Mouse (Mus musculus): Measurements from ENCODE around the gene Acsbg2. TPM values are rescaled to one million over a fixed set of nuclear protein-coding genes. Genes with fewer than 3 reads are reported as not detected.

Gene Acsbg2
- polyA plus RNA-seq, 1 experiment from 2014 or later: 0.06 TPM

DNA sequence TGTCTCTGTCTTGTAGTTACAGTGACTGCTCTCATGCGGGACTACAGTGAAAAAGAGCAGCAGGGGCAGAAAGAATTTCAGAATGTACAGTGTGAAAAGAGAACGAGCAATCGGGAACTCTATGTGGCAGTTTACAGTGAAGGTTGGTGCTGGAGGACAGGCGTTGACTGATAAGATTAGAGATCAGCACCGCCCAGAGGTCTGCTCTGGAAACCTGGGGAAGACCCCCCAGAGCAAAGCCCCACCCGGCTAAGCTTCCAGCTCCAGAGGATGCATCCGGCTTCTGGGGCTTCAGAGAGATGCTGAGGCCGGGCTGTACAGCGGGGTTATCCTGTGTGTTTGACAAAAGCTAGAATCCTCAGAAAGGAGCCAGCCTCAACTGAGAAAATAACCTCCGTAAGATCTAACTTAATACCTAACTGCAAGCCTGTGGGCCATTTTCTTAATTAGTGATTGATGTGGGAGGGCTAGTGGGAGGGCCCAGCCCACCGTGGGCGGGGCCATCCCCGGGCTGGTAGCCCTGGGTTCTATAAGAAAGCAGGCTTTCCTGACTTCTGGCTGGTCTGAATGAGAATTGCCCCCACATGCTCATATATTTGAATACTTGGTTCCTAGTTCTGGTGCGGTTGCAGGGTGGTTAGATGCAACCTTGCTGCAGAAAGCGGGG, 3.8 kb downstream of the Acsbg2 start:
- no peak overlapping the region for H3K27ac ChIP-seq
- H3K9me3 ChIP-seq: no peaks in the 10 kb centered on the region
- H3K4me2 ChIP-seq: no peak overlapping the region
- 0 out of 2 replicates have a peak, but pooled peaks cover 2% of the 10 kb centered on the region for H3K27me3 ChIP-seq
- H3K36me3 ChIP-seq: no peaks in the 10 kb centered on the region
- no peaks in the 10 kb centered on the region for H3K4me1 ChIP-seq (replicated peaks)
- no peak overlapping the region for H3K4me3 ChIP-seq
- H3K9ac ChIP-seq: no peak overlapping the region
- ATAC-seq (ENCODE audit: low FRiP score): no peak
- WGBS: 78% methylated on average over 15 of the region's 15 CpGs

DNA sequence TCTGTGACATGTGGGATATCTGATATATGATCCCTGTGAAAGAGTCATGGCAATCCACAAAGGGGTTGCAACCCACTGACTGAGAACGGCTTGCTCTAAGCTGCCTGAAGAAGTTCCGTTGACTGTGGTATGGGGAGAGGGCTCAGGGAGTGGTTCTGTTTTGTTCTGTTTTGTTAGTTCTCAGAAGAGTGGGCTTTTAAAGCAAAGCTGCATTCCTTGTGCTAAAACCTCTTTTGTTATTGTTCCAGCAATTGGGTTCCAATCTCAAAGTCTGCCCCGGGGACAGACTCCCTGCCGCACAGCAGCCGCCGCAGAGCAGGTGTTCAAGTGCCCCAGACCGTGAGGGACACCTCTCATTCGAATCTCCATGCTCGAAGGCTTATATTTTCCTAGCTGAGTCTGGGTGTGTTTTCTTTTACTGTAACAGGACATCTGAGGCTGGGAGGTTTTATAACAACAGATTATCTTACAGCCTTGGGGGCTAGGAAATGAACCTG, 4.7 kb downstream of the Acsbg2 start:
- no peaks in the 10 kb centered on the region for H3K9me3 ChIP-seq
- H3K36me3 ChIP-seq: no peaks in the 10 kb centered on the region
- no peak overlapping the region for H3K4me2 ChIP-seq
- H3K27ac ChIP-seq: no peak overlapping the region
- H3K4me3 ChIP-seq: no peak overlapping the region
- 58% methylated on average over 9 of the region's 9 CpGs for WGBS
- 0 out of 2 replicates have a peak, but pooled peaks cover 2% of the 10 kb centered on the region for H3K27me3 ChIP-seq
- ATAC-seq (ENCODE audit: low FRiP score): no peak
- no peaks in the 10 kb centered on the region for H3K4me1 ChIP-seq (replicated peaks)
- H3K9ac ChIP-seq: no peak overlapping the region

DNA sequence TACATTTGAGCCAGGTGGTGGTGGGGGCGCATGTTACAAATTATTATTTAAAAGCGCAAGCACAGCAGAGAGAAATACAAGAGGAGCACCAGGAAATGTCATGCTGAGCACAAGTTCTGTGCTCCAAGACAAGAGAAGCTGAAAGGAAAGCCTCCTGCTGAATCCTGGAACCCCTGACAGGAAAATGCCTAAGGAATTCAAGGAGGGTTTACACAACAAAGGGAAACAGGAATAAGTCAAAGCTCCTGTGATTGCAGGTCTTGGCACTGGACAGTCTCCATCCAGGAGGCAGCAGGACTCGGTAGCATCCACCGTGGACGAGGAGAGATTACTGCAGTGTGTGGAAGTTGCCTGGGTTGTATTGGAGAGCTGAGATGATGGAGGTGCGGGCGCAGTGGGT, 8.2 kb downstream of the Acsbg2 start:
- no peaks in the 10 kb centered on the region for H3K4me1 ChIP-seq (replicated peaks)
- no peaks in the 10 kb centered on the region for H3K27me3 ChIP-seq
- no peak for ATAC-seq (ENCODE audit: low FRiP score)
- no peak overlapping the region for H3K27ac ChIP-seq
- H3K4me3 ChIP-seq: no peak overlapping the region
- H3K9ac ChIP-seq: no peak overlapping the region
- no peaks in the 10 kb centered on the region for H3K36me3 ChIP-seq
- H3K9me3 ChIP-seq: no peaks in the 10 kb centered on the region
- no peak overlapping the region for H3K4me2 ChIP-seq
- 83% methylated on average over 7 of the region's 7 CpGs for WGBS

DNA sequence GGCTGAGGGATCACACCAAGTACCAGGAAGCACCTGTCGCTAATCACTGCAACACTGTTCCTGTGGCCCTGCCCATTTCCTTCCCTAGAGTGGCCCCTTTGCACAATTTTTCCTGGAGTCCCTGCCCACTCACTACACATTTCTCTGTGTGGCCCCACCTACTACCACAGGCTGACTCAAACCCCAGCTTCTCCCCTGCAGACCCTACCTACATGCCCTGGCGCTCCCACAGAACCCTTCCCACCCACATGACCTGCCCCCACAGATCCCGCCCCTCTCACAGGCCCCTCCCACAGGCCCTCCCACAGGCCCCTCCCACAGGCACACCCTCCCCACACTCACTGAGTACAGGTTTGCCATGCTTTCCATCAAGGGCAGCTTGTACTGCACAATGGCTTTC, 13.1 kb downstream of the Acsbg2 start:
- Histone ChIP-seq H3K9me3 (no peaks in the 10 kb centered on the region), H3K27me3 (no peaks in the 10 kb centered on the region), H3K4me1 (replicated peaks) (no peaks in the 10 kb centered on the region), H3K9ac (no peak overlapping the region), H3K27ac (no peak overlapping the region), H3K4me3 (no peak overlapping the region), H3K4me2 (no peak overlapping the region), H3K36me3 (no peaks in the 10 kb centered on the region)
- no peak for ATAC-seq (ENCODE audit: low FRiP score)
- WGBS: 60% methylated on average over 3 of the region's 3 CpGs

DNA sequence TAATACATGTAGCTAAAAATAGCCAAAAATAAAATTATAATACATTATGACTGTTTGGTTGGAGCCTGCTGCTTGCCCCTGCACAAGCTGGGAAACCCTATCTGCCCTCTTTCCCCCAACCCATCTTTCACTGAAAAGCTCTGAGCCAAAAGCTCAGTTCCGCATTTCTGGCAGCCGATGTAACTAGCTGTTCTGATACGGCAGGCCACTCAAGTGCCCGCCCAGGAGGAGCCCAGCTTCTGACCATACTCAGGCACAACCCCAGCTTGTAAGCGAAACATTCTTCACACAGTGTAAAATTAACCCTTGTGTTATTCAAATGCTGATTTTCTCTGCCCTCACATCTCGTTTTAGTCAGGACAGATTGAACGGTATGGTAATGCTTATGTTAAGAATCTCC, 15.3 kb downstream of the Acsbg2 start:
- Histone ChIP-seq H3K9ac (no peak overlapping the region), H3K4me2 (no peak overlapping the region), H3K27ac (no peak overlapping the region), H3K9me3 (no peaks in the 10 kb centered on the region), H3K4me3 (no peak overlapping the region), H3K36me3 (no peaks in the 10 kb centered on the region), H3K27me3 (0 out of 2 replicates have a peak, but pooled peaks cover 2% of the 10 kb centered on the region), H3K4me1 (replicated peaks) (no peaks in the 10 kb centered on the region)
- no peak for ATAC-seq (ENCODE audit: low FRiP score)
- 52% methylated on average over 7 of the region's 7 CpGs for WGBS

DNA sequence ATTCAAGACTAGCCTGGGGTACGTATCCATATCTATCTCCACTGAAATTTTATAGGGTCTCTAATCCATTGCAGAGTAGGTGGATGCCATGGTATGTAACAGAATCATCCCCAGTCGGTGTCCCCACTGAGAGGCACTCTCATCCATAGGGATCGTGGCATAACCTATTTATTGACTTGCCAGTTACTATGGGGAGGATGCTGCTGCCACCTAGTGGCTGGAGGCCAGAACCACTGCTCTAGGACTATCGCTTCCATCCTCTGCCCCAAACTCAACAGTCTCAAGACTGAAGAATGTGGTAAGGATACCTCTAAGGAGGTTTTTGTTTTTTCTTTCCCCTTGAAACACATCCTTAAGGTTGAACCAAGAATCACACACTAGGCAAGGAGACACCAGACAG, 16.0 kb downstream of the Acsbg2 start:
- Histone ChIP-seq H3K9me3 (no peaks in the 10 kb centered on the region), H3K9ac (no peak overlapping the region), H3K36me3 (no peaks in the 10 kb centered on the region), H3K4me1 (replicated peaks) (no peaks in the 10 kb centered on the region), H3K4me3 (no peak overlapping the region), H3K4me2 (no peak overlapping the region), H3K27me3 (0 out of 2 replicates have a peak, but pooled peaks cover 2% of the 10 kb centered on the region), H3K27ac (no peak overlapping the region)
- ATAC-seq (ENCODE audit: low FRiP score): no peak
- 49% methylated on average over 4 of the region's 4 CpGs for WGBS

DNA sequence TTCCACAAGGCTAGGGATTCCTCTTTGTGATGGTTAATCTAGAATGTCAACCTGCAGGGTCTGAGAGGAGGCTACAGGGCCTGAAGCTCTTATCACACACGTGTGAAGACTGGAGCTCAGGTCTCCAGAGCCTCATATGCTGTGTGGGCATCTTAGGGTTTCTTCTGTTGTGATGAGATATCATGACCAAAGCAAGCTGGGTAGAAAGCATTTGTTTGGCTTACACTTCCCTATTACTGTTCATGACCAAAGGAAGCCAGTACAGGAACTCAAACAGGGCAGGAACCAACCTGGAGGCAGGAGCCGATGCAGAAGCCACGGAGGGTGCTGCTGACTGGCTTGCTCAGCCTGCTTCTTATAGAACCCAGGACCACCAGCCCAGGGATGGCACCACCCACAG, 18.8 kb downstream of the Acsbg2 start:
- Histone ChIP-seq H3K27me3 (0 out of 2 replicates have a peak, but pooled peaks cover 2% of the 10 kb centered on the region), H3K36me3 (no peaks in the 10 kb centered on the region), H3K4me2 (no peak overlapping the region), H3K27ac (no peak overlapping the region), H3K4me3 (no peak overlapping the region), H3K4me1 (replicated peaks) (no peaks in the 10 kb centered on the region), H3K9ac (no peak overlapping the region), H3K9me3 (no peaks in the 10 kb centered on the region)
- WGBS: 79% methylated on average over 3 of the region's 3 CpGs
- no peak for ATAC-seq (ENCODE audit: low FRiP score)

DNA sequence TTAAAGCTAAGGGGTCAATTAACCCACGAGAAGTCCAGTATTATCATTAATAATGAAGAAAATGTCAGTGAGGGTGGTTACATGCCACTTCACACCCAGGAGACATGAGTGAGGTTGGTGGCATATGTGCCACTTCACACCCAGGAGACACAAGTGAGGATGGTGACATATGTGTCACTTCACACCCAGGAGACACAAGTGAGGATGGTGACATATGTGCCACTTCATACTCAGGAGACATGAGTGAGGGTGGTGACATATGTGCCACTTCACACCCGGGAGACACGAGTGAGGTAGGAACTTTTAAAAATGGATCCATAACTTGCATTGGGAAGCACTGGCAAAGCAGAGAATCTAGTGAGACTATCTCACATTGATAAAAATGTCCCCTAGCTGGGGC, 23.1 kb downstream of the Acsbg2 start:
- 81% methylated on average over 3 of the region's 3 CpGs for WGBS
- Histone ChIP-seq H3K9ac (no peak overlapping the region), H3K9me3 (no peaks in the 10 kb centered on the region), H3K27me3 (0 out of 2 replicates have a peak, but pooled peaks cover 2% of the 10 kb centered on the region), H3K4me1 (replicated peaks) (no peaks in the 10 kb centered on the region), H3K4me3 (no peak overlapping the region), H3K36me3 (no peaks in the 10 kb centered on the region), H3K4me2 (no peak overlapping the region), H3K27ac (no peak overlapping the region)
- no peak for ATAC-seq (ENCODE audit: low FRiP score)

DNA sequence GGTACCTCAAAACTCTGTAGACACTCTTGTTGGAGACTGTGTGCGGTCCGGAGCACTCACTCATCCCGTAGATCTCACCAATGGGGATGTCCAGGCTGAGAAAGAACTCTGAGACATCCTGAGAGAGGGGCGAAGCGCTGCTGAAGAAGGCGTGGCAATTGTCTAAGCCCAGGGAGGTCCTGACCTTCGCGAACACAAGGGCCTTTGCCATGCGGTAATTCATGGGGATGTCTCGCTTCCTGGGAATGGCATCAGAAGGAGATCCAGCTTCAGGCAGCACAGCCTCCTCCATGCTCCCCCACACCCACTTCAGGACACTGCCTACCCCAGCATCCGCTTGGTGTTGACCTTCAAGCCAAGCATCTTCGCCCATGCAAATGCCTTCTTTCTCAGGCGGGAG, 24.5 kb downstream of the Acsbg2 start:
- Histone ChIP-seq H3K4me3 (no peak overlapping the region), H3K27me3 (no peaks in the 10 kb centered on the region), H3K36me3 (no peaks in the 10 kb centered on the region), H3K4me1 (replicated peaks) (no peaks in the 10 kb centered on the region), H3K9me3 (no peaks in the 10 kb centered on the region), H3K9ac (no peak overlapping the region), H3K4me2 (no peak overlapping the region), H3K27ac (no peak overlapping the region)
- WGBS: 84% methylated on average over 13 of the region's 13 CpGs
- ATAC-seq (ENCODE audit: low FRiP score): no peak

DNA sequence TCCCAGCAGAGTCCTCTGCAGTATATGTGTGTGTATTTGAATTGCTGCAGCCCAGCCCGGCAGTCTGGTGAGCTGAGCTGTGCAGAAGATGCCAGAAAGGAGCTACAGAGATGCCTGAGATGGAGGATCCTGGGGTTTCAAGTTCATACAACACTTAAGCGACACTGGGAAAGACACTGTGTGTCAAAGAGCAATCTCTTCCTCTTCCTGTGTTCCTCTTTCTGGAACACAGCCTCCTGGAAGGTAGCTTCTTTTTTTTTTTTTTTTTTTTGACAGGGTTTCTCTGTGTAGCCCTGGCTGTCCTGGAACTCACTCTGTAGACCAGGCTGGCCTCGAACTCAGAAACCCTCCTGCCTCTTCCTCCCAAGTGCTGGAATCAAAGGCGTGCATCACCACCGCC, 25.5 kb downstream of the Acsbg2 start:
- no peak overlapping the region for H3K4me2 ChIP-seq
- 88% methylated on average over 5 of the region's 5 CpGs for WGBS
- no peaks in the 10 kb centered on the region for H3K9me3 ChIP-seq
- H3K27ac ChIP-seq: no peak overlapping the region
- H3K4me3 ChIP-seq: no peak overlapping the region
- H3K9ac ChIP-seq: no peak overlapping the region
- no peaks in the 10 kb centered on the region for H3K27me3 ChIP-seq
- no peaks in the 10 kb centered on the region for H3K36me3 ChIP-seq
- H3K4me1 ChIP-seq (replicated peaks): no peaks in the 10 kb centered on the region
- no peak for ATAC-seq (ENCODE audit: low FRiP score)

DNA sequence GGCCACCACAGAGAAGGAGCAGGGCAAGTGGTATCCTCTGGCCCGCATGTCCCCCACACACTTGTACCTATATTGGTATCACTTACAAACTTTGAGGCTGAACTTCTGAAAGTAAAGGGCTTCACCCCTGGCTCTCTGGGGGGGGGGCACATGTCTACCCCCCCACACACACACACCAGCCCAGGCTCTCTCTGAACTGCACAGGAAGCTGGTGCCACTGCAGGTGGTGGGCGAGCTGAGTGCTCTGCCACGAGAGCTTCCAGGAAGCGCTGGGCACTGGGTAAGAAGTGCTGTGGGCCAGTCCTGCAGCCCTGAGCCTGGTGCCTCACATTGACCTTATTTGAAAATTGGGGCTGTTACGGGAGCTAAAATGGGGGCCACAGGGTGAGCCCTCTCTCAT, 30.6 kb downstream of the Acsbg2 start:
- no peak overlapping the region for H3K9ac ChIP-seq
- no peak overlapping the region for H3K4me3 ChIP-seq
- ATAC-seq (ENCODE audit: low FRiP score): no peak
- H3K4me1 ChIP-seq (replicated peaks): no peaks in the 10 kb centered on the region
- H3K4me2 ChIP-seq: no peak overlapping the region
- no peaks in the 10 kb centered on the region for H3K9me3 ChIP-seq
- H3K27ac ChIP-seq: no peak overlapping the region
- H3K36me3 ChIP-seq: no peaks in the 10 kb centered on the region
- 85% methylated on average over 5 of the region's 5 CpGs for whole genome bisulfite sequencing
- no peaks in the 10 kb centered on the region for H3K27me3 ChIP-seq

DNA sequence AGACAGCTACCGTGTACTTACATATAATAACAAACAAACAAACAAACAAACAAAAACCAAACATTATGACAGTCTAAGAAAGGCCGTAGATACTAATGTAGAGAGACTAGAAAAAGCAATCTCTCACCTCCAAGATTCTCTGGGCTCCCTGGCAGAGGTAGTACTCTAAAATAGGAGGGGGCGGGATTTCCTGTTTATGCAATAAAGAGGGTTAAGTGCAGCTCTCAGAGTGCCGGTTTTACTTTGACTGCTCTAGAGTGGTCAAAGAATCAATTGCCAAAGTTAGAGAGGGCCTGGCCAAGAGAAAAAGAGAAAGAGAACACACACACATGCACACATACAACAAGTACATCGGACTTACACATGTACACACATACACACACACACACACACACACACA, 32.1 kb downstream of the Acsbg2 start:
- ATAC-seq (ENCODE audit: low FRiP score): no peak
- no peaks in the 10 kb centered on the region for H3K27me3 ChIP-seq
- H3K9ac ChIP-seq: no peak overlapping the region
- H3K27ac ChIP-seq: no peak overlapping the region
- H3K36me3 ChIP-seq: no peaks in the 10 kb centered on the region
- no peak overlapping the region for H3K4me2 ChIP-seq
- H3K4me3 ChIP-seq: no peak overlapping the region
- H3K4me1 ChIP-seq (replicated peaks): no peaks in the 10 kb centered on the region
- no peaks in the 10 kb centered on the region for H3K9me3 ChIP-seq
- WGBS: 88% methylated on average over 5 of the region's 5 CpGs

DNA sequence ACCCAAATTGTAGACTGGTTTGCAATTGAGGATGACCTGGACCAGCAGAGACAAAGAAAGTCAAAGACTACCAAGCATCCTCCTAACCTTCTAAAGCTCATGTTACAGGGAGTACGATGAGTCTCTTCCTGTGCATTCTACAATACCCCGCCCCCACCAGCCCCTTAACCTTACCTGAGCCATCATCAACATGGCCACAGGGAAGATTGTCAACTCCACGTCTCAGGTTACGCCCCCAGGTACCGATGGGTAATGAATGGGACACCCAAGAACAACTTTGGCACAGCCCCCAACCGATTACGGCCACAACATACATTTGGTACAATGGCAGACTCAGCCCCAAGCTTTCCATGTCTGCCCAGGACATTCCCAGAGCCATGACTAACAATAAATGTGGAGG, 33.7 kb downstream of the Acsbg2 start:
- Histone ChIP-seq H3K4me3 (no peak overlapping the region), H3K27me3 (no peaks in the 10 kb centered on the region), H3K27ac (no peak overlapping the region), H3K9me3 (no peaks in the 10 kb centered on the region), H3K4me2 (no peak overlapping the region), H3K9ac (no peak overlapping the region), H3K4me1 (replicated peaks) (no peaks in the 10 kb centered on the region), H3K36me3 (no peaks in the 10 kb centered on the region)
- WGBS: 87% methylated on average over 7 of the region's 7 CpGs
- ATAC-seq (ENCODE audit: low FRiP score): no peak

All from hindbrain, embryonic 13.5 days (tissue).